Mouse (Mus musculus): ENCODE measurements around the gene Gm47995. TPM values are rescaled to one million over a fixed set of nuclear protein-coding genes. Genes with fewer than 3 reads are reported as not detected.

Gene Gm47995
- polyA plus RNA-seq (2014; fragmentation: Illumina TruSeq; extraction: RNeasy Lipid Tissue Mini Kit (QIAGEN cat#74804); ENCODE audit: low read depth, low replicate concordance) = 0.55 TPM

GRCm38 (mm10) chr1:151198120-151198519 is at the start of gene Gm47995:
Gm47995 (plus strand) TSS chr1:151198448.

GRCm38 (mm10) chr1:151182266-151182665 is 16.0 kb upstream of the Gm47995 start, which contains the start of gene Gm47985:
Gm47985 (plus strand) TSS chr1:151182537.

GRCm38 (mm10) chr1:151192075-151192474 is 6.2 kb upstream of the Gm47995 start, which contains the start of gene Gm8947:
Gm8947 (plus strand) TSS chr1:151192376.

GRCm38 (mm10) chr1:151203818-151204217 is 5.6 kb downstream of the Gm47995 start, which contains the start of gene 3110040M04Rik:
3110040M04Rik (plus strand) TSS chr1:151204121.

GRCm38 (mm10) chr1:151209824-151210355 is 11.6 kb downstream of the Gm47995 start, which contains the start of gene Gm47996:
Gm47996 (plus strand) TSS chr1:151210131.

Other genes with a start within 250 kb of the Gm47995 start
- gene Hmcn1, start 205.0 kb upstream of the Gm47995 start, polyA plus RNA-seq (2014; fragmentation: Illumina TruSeq; extraction: RNeasy Lipid Tissue Mini Kit (QIAGEN cat#74804); ENCODE audit: low read depth, low replicate concordance) = 2.0 TPM
- 1.1 TPM for gene Gm47985, start 15.9 kb upstream of the Gm47995 start, polyA plus RNA-seq (2014; fragmentation: Illumina TruSeq; extraction: RNeasy Lipid Tissue Mini Kit (QIAGEN cat#74804); ENCODE audit: low read depth, low replicate concordance)
- gene Gm8947, start 6.1 kb upstream of the Gm47995 start, polyA plus RNA-seq (2014; fragmentation: Illumina TruSeq; extraction: RNeasy Lipid Tissue Mini Kit (QIAGEN cat#74804); ENCODE audit: low read depth, low replicate concordance) = 0.98 TPM
- gene 3110040M04Rik, start 5.7 kb downstream of the Gm47995 start, polyA plus RNA-seq (2014; fragmentation: Illumina TruSeq; extraction: RNeasy Lipid Tissue Mini Kit (QIAGEN cat#74804); ENCODE audit: low read depth, low replicate concordance) = not detected
- gene Gm47996, start 11.7 kb downstream of the Gm47995 start, polyA plus RNA-seq (2014; fragmentation: Illumina TruSeq; extraction: RNeasy Lipid Tissue Mini Kit (QIAGEN cat#74804); ENCODE audit: low read depth, low replicate concordance) = not detected
- gene Ivns1abp, start 146.0 kb downstream of the Gm47995 start, polyA plus RNA-seq (2014; fragmentation: Illumina TruSeq; extraction: RNeasy Lipid Tissue Mini Kit (QIAGEN cat#74804); ENCODE audit: low read depth, low replicate concordance) = 350 TPM
- gene Swt1, start 230.0 kb downstream of the Gm47995 start, polyA plus RNA-seq (2014; fragmentation: Illumina TruSeq; extraction: RNeasy Lipid Tissue Mini Kit (QIAGEN cat#74804); ENCODE audit: low read depth, low replicate concordance) = 12.6 TPM
- 21.6 TPM for gene Trmt1l, start 230.1 kb downstream of the Gm47995 start, polyA plus RNA-seq (2014; fragmentation: Illumina TruSeq; extraction: RNeasy Lipid Tissue Mini Kit (QIAGEN cat#74804); ENCODE audit: low read depth, low replicate concordance)

Measured in adipose tissue, adult 10 weeks (tissue).